Mouse (Mus musculus) brain, embryonic 14.5 days (tissue): ENCODE data around the gene Prdm16.

Source experiments
- CTCF ChIP-seq: fragments of 200-500 bp; IDR thresholded peaks from 2 replicates; pipeline ENCODE4 v1.5.1; 2012; ENCODE audit warnings: inconsistent platforms, mild to moderate bottlenecking, moderate library complexity, borderline replicate concordance; ENCODE audit not compliant: insufficient read depth, insufficient read length; ENCODE audit errors: extremely low read depth
- POLR2A ChIP-seq: fragments of 200-500 bp; IDR thresholded peaks from 2 replicates; pipeline ENCODE4 v1.6.1; 2012; ENCODE audit warnings: mild to moderate bottlenecking, inconsistent platforms, borderline replicate concordance; ENCODE audit not compliant: poor library complexity, insufficient read depth, insufficient read length, severe bottlenecking; ENCODE audit errors: extremely low read depth

DNA sequence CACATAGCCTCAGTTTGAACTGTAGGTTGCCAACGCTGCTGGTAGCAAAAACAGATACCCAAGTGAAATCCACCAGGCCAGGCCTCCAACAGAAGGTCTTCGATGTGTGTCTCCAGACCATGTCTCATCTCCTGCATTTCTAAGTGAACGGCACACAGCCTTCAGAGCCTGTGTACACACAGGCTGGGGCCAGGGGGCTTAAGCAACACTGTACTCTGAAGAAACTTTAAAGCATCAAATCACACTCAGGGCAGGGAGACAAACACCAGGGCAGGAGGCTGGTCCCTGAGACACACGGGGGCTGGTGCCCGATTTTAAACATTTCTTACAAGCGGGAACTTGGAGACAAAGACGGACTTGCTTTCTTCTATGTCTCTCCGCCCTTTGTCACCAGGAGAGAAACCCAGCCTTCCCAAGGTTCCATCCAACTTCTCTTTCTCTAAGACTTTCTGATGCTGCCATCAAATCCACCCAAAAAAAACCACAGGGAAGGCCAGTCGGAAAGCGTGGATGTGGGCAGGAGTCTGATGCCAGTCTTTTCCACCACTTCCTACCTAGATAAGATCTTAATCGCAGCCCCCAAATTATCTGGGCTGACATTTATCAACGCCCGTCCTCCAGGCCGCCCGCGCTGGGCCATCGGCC, 42.4 kb downstream of the Prdm16 start:
- TF ChIP-seq CTCF (no peak), POLR2A (no peak)
